Mouse (Mus musculus) forebrain, embryonic 13.5 days (tissue): ENCODE results near the gene Cyp2j5. TPM values are rescaled to one million over a fixed set of nuclear protein-coding genes. Genes with fewer than 3 reads are reported as not detected.

Experiments used
- ATAC-seq: fragments of 200-750 bp; cut with Nextera tagmentation; 2 replicates; pipeline ENCODE4 v1.8.0; 2017
- H3K27ac ChIP-seq: fragments of 300-500 bp; sonication (generic); 2 replicates; pipeline ENCODE4 v1.5.1; 2015; ENCODE audit warnings: inconsistent platforms, mild to moderate bottlenecking, moderate library complexity
- H3K27me3 ChIP-seq: fragments of 300-500 bp; sonication (generic); 2 replicates; pipeline ENCODE4 v1.6.1; 2015; ENCODE audit warnings: mild to moderate bottlenecking, inconsistent platforms
- H3K36me3 ChIP-seq: fragments of 300-500 bp; sonication (generic); 2 replicates; pipeline ENCODE4 v1.6.1; 2015; ENCODE audit warnings: mild to moderate bottlenecking, inconsistent platforms; ENCODE audit not compliant: poor library complexity, severe bottlenecking
- H3K4me1 ChIP-seq: fragments of 300-500 bp; sonication (generic); 2 replicates; pipeline ENCODE4 v1.6.1; 2015; ENCODE audit warnings: inconsistent platforms
- H3K4me2 ChIP-seq: fragments of 300-500 bp; sonication (generic); 2 replicates; pipeline ENCODE4 v1.6.1; 2015; ENCODE audit warnings: inconsistent platforms, mild to moderate bottlenecking, moderate library complexity
- H3K4me3 ChIP-seq: fragments of 300-500 bp; sonication (generic); 2 replicates; pipeline ENCODE4 v1.5.1; 2015; ENCODE audit warnings: mild to moderate bottlenecking, inconsistent platforms
- H3K9ac ChIP-seq: fragments of 300-500 bp; sonication (generic); 2 replicates; pipeline ENCODE4 v1.6.1; 2015; ENCODE audit warnings: mild to moderate bottlenecking, inconsistent platforms
- H3K9me3 ChIP-seq: fragments of 300-500 bp; sonication (generic); replicated peaks from 2 replicates; pipeline ENCODE4 v1.6.1; 2016; ENCODE audit warnings: inconsistent platforms
- WGBS: fragments of 180-500 bp; shearing (Covaris S2); methylation state at CpG from one replicate; pipeline ENCODE4 v1.1.7; 2015; 5-methylcytosine and 5-hydroxymethylcytosine counted together
- polyA plus RNA-seq: library from polyadenylated mRNA; unstranded; fragments of >200 nt; fragmentation: Nextera tagmentation; extraction: Ambion mirVana; gene quantifications from 2 replicates; pipeline ENCODE4 v1.2.1, GENCODE M21; 2015

Gene Cyp2j5
- polyA plus RNA-seq: not detected in 2 replicates

DNA sequence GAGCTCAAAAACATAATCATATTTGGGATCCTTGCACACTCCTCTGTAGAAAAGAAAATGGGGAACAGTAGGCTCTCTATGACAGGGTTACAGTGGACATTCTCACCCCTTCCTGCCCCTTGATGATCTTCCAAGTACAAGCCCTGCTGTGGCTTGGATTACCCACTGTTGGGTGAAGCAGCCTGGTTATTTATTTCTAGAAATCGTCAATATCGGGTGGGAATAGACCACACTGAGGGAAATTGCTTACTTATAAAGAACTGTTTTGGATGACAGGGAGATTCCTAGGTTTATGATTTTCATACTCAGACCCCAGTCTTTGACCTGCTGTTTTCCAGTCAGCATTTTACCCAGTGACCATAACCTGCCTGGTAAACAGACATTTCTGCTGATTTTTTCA, at the start of gene Cyp2j5:
Cyp2j5 (minus strand) TSS at position 164 of the 400 bp plus-strand sequence.
- ATAC-seq: no peak
- WGBS: 94% methylated on average over 2 of the region's 2 CpGs

DNA sequence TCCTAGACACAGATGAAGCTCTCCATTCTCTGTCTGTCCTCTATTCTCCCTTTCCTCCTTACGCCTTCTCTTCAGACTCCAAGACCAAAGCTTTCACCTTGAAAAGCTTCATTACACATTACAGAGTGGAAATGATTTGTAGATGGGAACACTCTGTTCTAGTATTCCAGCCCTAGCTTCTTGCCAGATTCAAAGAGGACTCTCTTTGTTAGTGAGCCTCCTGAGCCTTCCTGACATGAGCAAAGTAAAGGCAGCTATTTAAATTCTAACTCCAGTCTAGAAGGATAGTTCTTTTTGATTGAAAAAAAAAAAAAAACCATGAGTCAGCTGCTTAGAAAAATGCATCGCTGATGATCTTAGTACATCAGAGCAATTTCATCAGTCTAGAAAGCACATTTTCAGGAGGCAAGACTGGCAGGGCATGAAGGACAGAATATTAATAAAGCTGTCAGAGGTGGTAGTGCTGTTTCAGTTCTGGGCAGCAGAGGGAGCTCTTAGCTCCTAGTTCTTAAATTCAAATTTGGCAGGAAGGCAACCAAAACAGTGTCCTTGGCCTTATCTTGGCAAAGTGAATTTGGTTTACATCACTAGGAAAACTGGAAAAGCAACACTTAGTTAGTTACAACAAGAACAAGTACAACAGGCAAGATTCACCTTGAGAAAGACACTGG, 41.5 kb upstream of the Cyp2j5 start:
- WGBS: 56% methylated on average over 2 of the region's 2 CpGs
- H3K9ac ChIP-seq: no peak overlapping the region
- H3K4me2 ChIP-seq: no peak overlapping the region
- H3K4me1 ChIP-seq: 0 out of 2 replicates have a peak, but pooled peaks cover 2% of the 10 kb centered on the region
- no peak overlapping the region; the same call in 1 of the 2 replicates for H3K27ac ChIP-seq
- no peaks in the 10 kb centered on the region for H3K27me3 ChIP-seq
- H3K4me3 ChIP-seq: no peak overlapping the region
- ATAC-seq: peak; percentile 10
- no peaks in the 10 kb centered on the region for H3K36me3 ChIP-seq
- no peaks in the 10 kb centered on the region for H3K9me3 ChIP-seq

More for the DNA sequence above, at the start of gene Cyp2j5:
- Histone ChIP-seq H3K27me3 (no peaks in the 10 kb centered on the region), H3K4me2 (no peak within 1 kb of the TSS), H3K9me3 (no peaks in the 10 kb centered on the region), H3K4me1 (no peaks in the 10 kb centered on the region), H3K4me3 (no peak within 1 kb of the TSS), H3K36me3 (no peaks in the 10 kb centered on the region), H3K9ac (no peak within 1 kb of the TSS), H3K27ac (no peak within 1 kb of the TSS)

DNA sequence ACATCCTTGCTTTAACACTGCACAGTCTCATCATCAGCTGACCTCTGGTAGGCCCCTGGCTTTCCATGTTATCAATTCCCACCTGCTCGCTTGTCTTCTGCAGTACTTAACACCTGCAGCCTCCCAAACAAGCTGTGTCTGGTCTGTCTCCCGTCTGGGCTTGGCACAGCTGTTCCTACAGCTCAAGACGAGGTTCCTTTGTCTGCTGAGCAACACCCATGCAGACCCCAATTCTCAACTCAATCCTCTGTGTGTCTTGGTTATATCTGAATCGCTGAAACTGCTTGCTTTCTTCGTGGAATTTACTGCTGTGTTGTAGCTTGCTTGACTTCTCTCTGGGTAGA, 34.2 kb upstream of the Cyp2j5 start:
- peak; percentile 69 for ATAC-seq
- 52% methylated on average over 5 of the region's 5 CpGs for WGBS
- Histone ChIP-seq H3K36me3 (no peaks in the 10 kb centered on the region), H3K4me2 (peak overlapping the region; percentile 17; the same call in 1 of the 2 replicates), H3K9me3 (no peaks in the 10 kb centered on the region), H3K27ac (peak overlapping the region; percentile 83), H3K4me3 (no peak overlapping the region), H3K4me1 (peaks cover 25% of the 10 kb centered on the region), H3K9ac (no peak overlapping the region), H3K27me3 (no peaks in the 10 kb centered on the region)

GRCm38 (mm10) chr4:96697511-96698217, 33.7 kb upstream of the Cyp2j5 start:
- H3K27me3 ChIP-seq: no peaks in the 10 kb centered on the region
- no peaks in the 10 kb centered on the region for H3K9me3 ChIP-seq
- H3K27ac ChIP-seq: peak overlapping the region; percentile 83
- H3K4me2 ChIP-seq: peak overlapping the region; percentile 17
- no peaks in the 10 kb centered on the region for H3K36me3 ChIP-seq
- no peak overlapping the region for H3K9ac ChIP-seq
- 46% methylated on average over 15 of the region's 15 CpGs for WGBS
- no peak overlapping the region for H3K4me3 ChIP-seq
- ATAC-seq: peak; percentile 83
- H3K4me1 ChIP-seq: peaks cover 25% of the 10 kb centered on the region

DNA sequence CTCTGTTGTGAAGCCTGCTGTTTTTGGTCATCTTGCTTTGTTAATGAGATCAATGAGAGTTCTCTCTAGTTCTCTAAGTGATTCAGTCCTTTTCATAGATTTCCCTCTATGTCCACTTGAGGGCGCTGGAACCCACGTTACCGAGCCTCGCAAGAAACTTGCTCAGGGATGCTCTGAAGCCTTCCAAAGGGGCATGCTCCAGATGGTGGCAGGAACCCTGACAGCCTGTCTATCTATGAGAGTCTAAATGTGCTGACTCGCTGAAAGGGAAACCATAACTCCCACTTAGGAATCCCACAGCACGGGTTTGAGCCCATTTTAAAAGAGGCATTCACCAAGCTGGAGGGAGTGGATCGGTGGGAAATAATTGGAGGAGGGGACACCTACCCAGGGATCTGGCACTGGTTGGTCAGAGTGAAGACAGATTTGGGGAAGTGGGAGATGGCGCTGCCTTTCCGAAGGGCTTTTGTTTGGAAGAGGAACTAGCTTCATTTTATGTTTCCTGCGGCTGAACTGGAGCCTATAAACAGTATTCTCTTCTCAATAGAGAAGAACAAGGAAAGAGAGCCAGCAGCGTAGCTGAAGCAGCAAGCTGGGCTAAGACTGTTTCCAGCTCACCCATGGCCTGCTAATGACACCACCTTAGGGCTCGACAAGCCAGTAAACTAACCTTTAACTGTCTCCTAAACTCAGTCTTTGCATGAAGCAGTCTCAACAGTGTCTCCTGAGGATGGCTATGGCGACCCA, 32.8 kb upstream of the Cyp2j5 start:
- WGBS: 36% methylated on average over 13 of the region's 13 CpGs
- peak; percentile 84 for ATAC-seq
- Histone ChIP-seq H3K36me3 (no peaks in the 10 kb centered on the region), H3K27ac (peak overlapping the region; percentile 83), H3K4me2 (peak overlapping the region; percentile 25), H3K27me3 (no peaks in the 10 kb centered on the region), H3K4me3 (no peak overlapping the region), H3K4me1 (peaks cover 25% of the 10 kb centered on the region), H3K9ac (no peak overlapping the region), H3K9me3 (no peaks in the 10 kb centered on the region)

- Histone ChIP-seq H3K4me2 (no peak overlapping the region), H3K36me3 (no peaks in the 10 kb centered on the region), H3K9me3 (no peaks in the 10 kb centered on the region), H3K27ac (no peak overlapping the region), H3K4me1 (no peaks in the 10 kb centered on the region), H3K27me3 (no peaks in the 10 kb centered on the region), H3K4me3 (no peak overlapping the region), H3K9ac (no peak overlapping the region)
- WGBS: 32% methylated on average over 2 of the region's 2 CpGs
- ATAC-seq: no peak
Observed at GRCm38 (mm10) chr4:96687358-96687803, 23.4 kb upstream of the Cyp2j5 start.

GRCm38 (mm10) chr4:96683474-96683873, 19.5 kb upstream of the Cyp2j5 start:
- peak; percentile 75 for ATAC-seq
- Histone ChIP-seq H3K4me3 (no peak overlapping the region), H3K36me3 (no peaks in the 10 kb centered on the region), H3K27me3 (no peaks in the 10 kb centered on the region), H3K27ac (no peak overlapping the region), H3K9me3 (no peaks in the 10 kb centered on the region), H3K4me2 (no peak overlapping the region), H3K9ac (no peak overlapping the region), H3K4me1 (no peaks in the 10 kb centered on the region)
- 34% methylated on average over 2 of the region's 2 CpGs for WGBS

DNA sequence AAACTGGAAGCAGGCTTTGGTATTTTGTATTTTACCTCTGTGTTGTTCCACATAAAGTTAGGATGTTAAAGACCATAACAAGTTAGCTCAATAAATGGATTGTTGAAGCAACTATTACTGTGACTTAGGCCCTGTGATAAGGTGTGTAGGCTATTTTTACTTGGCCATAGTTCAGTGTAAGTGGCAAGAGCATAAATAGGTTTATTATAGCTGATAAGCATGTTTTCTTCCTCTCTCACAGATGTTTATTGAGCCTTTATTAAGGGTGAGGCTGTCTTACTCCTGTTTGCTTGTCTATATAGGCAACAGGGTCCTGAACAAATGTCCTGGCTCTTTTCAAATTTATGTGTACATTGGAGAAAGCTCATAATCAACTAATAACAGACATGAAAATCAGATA, 17.0 kb upstream of the Cyp2j5 start:
- H3K4me3 ChIP-seq: no peak overlapping the region
- no peaks in the 10 kb centered on the region for H3K36me3 ChIP-seq
- no peaks in the 10 kb centered on the region for H3K9me3 ChIP-seq
- H3K27me3 ChIP-seq: no peaks in the 10 kb centered on the region
- H3K4me2 ChIP-seq: no peak overlapping the region
- no peaks in the 10 kb centered on the region for H3K4me1 ChIP-seq
- no peak overlapping the region for H3K27ac ChIP-seq
- H3K9ac ChIP-seq: no peak overlapping the region
- ATAC-seq: no peak

- H3K9ac ChIP-seq: no peak overlapping the region
- WGBS: 21% methylated on average over 1 of the region's 1 CpGs
- no peaks in the 10 kb centered on the region for H3K36me3 ChIP-seq
- no peak for ATAC-seq
- no peak overlapping the region for H3K4me2 ChIP-seq
- H3K4me1 ChIP-seq: no peaks in the 10 kb centered on the region
- no peaks in the 10 kb centered on the region for H3K9me3 ChIP-seq
- no peaks in the 10 kb centered on the region for H3K27me3 ChIP-seq
- H3K4me3 ChIP-seq: no peak overlapping the region
- no peak overlapping the region for H3K27ac ChIP-seq
Observed at GRCm38 (mm10) chr4:96680233-96680632, 16.3 kb upstream of the Cyp2j5 start.

- Histone ChIP-seq H3K9me3 (no peaks in the 10 kb centered on the region), H3K4me3 (no peak overlapping the region), H3K4me1 (no peaks in the 10 kb centered on the region), H3K36me3 (no peaks in the 10 kb centered on the region), H3K27me3 (no peaks in the 10 kb centered on the region), H3K27ac (no peak overlapping the region), H3K9ac (no peak overlapping the region), H3K4me2 (no peak overlapping the region)
- no peak for ATAC-seq
- WGBS: 90% methylated on average over 1 of the region's 1 CpGs
Observed at GRCm38 (mm10) chr4:96664668-96665454, 907 bp upstream of the Cyp2j5 start.

- Histone ChIP-seq H3K36me3 (no peaks in the 10 kb centered on the region), H3K27ac (no peak overlapping the region), H3K4me3 (no peak overlapping the region), H3K27me3 (no peaks in the 10 kb centered on the region), H3K9ac (no peak overlapping the region), H3K4me2 (no peak overlapping the region), H3K9me3 (no peaks in the 10 kb centered on the region), H3K4me1 (no peaks in the 10 kb centered on the region)
- ATAC-seq: no peak
- WGBS: 89% methylated on average over 1 of the region's 1 CpGs
Observed at GRCm38 (mm10) chr4:96635455-96635854, 28.5 kb downstream of the Cyp2j5 start.
